Mouse (Mus musculus) forebrain, embryonic 15.5 days (tissue): ENCODE results near the gene Mfsd4a. TPM values are rescaled to one million over a fixed set of nuclear protein-coding genes. Genes with fewer than 3 reads are reported as not detected.
A peak's percentile ranks its signal among the peaks of the same experiment; 100 is the strongest.

ENCODE experiments used
- ATAC-seq: fragments of 200-750 bp; cut with Nextera tagmentation; replicated peaks from 2 replicates; pipeline ENCODE4 v1.8.0; 2017; ENCODE audit warnings: mild to moderate bottlenecking, moderate TSS enrichment, moderate library complexity
- H3K27ac ChIP-seq: fragments of 300-500 bp; sonication (generic); replicated peaks from 2 replicates; pipeline ENCODE4 v1.5.1; 2015; ENCODE audit warnings: mild to moderate bottlenecking, inconsistent platforms
- H3K27me3 ChIP-seq: fragments of 300-500 bp; sonication (generic); 2 replicates; pipeline ENCODE4 v1.6.1; 2015; ENCODE audit warnings: inconsistent platforms
- H3K36me3 ChIP-seq: fragments of 300-500 bp; sonication (generic); 2 replicates; pipeline ENCODE4 v1.6.1; 2015; ENCODE audit warnings: mild to moderate bottlenecking, inconsistent platforms
- H3K4me1 ChIP-seq: fragments of 300-500 bp; sonication (generic); 2 replicates; pipeline ENCODE4 v1.6.1; 2015; ENCODE audit warnings: inconsistent platforms
- H3K4me2 ChIP-seq: fragments of 300-500 bp; sonication (generic); replicated peaks from 2 replicates; pipeline ENCODE4 v1.6.1; 2015; ENCODE audit warnings: mild to moderate bottlenecking, inconsistent platforms
- H3K4me3 ChIP-seq: fragments of 300-500 bp; sonication (generic); 2 replicates; pipeline ENCODE4 v1.5.1; 2015; ENCODE audit warnings: mild to moderate bottlenecking, inconsistent platforms
- H3K9ac ChIP-seq: fragments of 300-500 bp; sonication (generic); replicated peaks from 2 replicates; pipeline ENCODE4 v1.6.1; 2015; ENCODE audit warnings: mild to moderate bottlenecking, inconsistent platforms
- H3K9me3 ChIP-seq: fragments of 300-500 bp; sonication (generic); 2 replicates; pipeline ENCODE4 v1.6.1; 2016; ENCODE audit warnings: inconsistent platforms
- WGBS: fragments of 180-500 bp; shearing (Covaris S2); methylation state at CpG from one replicate; pipeline ENCODE4 v1.1.7; 2015; ENCODE audit warnings: mixed read lengths; 5-methylcytosine and 5-hydroxymethylcytosine counted together
- polyA plus RNA-seq: library from polyadenylated mRNA; unstranded; fragments of >200 nt; fragmentation: Nextera tagmentation; extraction: Ambion mirVana; gene quantifications from 2 replicates; pipeline ENCODE4 v1.2.1, GENCODE M21; 2015

The Mfsd4a gene
- polyA plus RNA-seq, 1 experiment from 2014 or later = 8.9 TPM

DNA sequence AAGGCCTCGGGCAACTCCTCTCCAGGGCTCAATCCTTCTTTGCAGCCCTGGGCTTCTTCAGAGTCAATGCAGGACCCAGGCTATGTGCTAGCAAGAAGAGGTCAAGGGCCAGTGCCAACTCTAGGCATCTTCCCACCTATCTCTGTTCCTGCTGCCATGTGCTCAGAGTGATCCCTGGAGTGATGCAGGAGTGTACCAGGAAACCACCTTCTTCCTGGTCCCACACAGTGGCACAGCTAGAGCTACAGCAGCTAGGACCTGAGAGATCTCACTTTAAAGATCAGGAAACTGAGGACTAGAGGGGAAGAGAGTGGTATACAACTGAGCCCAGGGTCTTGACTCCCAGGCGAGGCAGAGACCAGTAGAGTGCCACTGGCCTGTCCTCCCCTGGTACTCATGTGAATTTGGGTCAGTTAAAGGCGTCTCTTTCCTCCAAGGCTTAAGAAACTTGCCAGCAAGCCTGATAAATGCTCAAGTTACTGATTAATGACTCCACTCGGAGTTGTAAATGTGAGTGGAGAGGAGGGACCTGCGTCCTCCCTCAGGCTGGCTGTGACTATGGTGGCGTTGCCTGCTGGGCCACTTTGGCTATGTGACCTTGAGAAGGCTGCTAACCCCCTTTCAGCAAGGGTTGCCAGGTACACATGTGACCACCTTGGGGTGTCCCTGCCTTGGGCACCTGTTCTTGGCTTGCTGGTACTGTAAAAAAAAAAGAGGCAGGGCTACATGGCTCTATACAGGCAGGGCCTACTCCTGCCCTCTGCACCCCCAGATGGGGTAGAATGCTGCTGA is 5.9 kb downstream of the Mfsd4a start:
- Histone ChIP-seq H3K9ac (no peak overlapping the region), H3K36me3 (no peaks in the 10 kb centered on the region), H3K4me2 (no peak overlapping the region), H3K4me3 (no peak overlapping the region), H3K4me1 (peaks cover 11% of the 10 kb centered on the region), H3K9me3 (no peaks in the 10 kb centered on the region), H3K27ac (no peak overlapping the region), H3K27me3 (peaks cover 4% of the 10 kb centered on the region; the same call in 1 of the 2 replicates)
- ATAC-seq = no peak
- 79% methylated on average over 6 of the region's 6 CpGs for WGBS

DNA sequence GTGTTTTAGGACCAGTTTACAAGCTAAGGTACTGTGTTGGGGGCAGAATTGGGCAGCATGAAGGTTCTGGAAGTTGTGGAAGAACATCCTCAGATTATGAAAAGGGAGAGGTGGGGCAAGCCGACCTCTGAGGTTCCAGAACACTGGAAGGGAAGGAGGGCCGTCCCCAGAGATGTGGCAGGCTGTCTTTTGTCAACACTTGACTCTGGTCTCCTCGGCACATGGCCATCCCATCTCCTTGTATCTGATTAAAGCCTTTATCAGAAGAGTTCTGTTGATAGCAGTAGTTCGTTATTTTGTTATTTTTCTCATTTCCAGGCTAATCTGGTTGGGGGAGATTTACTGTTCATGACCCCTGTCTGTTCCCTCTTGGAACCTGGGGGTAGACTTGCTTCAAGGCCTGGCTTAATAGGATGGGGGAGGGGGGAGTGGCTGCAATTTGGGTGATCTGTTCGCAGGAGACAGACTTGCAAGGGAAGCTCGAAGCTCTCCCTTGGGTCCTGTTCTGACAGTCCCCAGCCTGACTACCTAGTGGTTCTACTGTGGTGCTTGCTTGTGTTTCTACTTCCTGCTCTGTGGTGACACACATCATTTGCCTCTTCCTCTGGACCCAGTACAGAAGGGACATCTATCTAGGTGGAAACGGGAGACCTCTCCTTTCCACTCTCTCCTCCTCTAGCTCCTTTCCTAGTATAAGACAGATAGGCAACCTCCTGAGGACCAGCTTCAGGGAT is 7.7 kb downstream of the Mfsd4a start:
- Histone ChIP-seq H3K9ac (no peak overlapping the region), H3K9me3 (no peaks in the 10 kb centered on the region), H3K27ac (no peak overlapping the region), H3K4me3 (no peak overlapping the region), H3K4me1 (peaks cover 5% of the 10 kb centered on the region), H3K4me2 (no peak overlapping the region), H3K27me3 (no peaks in the 10 kb centered on the region), H3K36me3 (no peaks in the 10 kb centered on the region)
- ATAC-seq = no peak
- 68% methylated on average over 7 of the region's 7 CpGs for WGBS

DNA sequence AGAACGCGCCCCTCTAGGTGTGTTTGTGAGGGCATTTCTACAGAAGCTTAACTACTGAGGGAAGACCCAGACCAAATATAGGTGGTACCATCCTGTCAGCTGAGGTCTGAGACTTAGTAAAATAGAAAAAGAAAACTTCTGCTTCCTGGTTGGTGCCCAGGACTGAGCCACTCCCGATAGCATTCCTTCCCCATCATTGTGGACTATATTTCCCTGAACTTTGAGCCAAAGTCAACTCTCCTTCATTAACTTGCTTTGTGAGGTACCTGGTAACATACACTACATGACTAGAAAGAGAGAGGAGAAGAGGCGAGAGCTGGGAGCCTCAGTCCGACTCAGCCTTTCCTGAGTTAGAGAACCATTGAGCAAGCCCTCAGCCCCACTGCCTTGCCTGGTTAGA is 9.3 kb downstream of the Mfsd4a start:
- 94% methylated on average over 5 of the region's 5 CpGs for WGBS
- Histone ChIP-seq H3K27ac (no peak overlapping the region), H3K9ac (no peak overlapping the region), H3K9me3 (no peaks in the 10 kb centered on the region), H3K36me3 (no peaks in the 10 kb centered on the region), H3K27me3 (no peaks in the 10 kb centered on the region), H3K4me1 (no peaks in the 10 kb centered on the region), H3K4me2 (no peak overlapping the region), H3K4me3 (no peak overlapping the region)
- no peak for ATAC-seq

DNA sequence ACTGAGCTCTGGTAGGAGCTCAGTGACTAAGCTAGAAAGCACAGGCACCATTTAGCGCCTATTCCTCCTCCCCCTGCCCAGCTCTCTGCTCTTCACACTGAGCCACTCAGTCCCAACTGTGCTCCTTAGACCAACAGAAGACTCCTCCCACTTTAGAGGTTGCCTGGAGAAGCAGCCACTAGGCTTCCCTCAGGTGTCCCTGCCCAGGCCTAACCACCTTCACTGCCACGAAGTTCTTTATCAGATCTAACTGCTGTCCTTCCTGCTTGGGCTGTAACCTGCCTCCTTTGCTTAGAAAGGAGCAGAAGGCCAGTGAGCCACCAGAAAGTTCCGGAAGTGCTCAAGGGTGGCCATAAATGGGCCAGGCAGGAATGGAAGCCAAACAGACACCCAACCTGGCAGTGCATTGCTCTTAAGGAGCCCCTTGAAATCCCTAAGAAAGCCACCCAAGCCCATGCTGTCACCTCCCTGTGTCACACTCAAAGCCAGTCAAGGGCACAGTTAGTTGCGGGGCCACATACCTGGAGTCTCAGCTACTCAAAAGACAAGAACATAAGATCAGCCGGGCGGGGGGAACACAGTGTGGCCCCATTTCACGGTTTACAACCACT is 12.7 kb downstream of the Mfsd4a start:
- Histone ChIP-seq H3K4me2 (no peak overlapping the region), H3K27ac (no peak overlapping the region), H3K36me3 (no peaks in the 10 kb centered on the region), H3K9me3 (no peaks in the 10 kb centered on the region), H3K4me1 (no peaks in the 10 kb centered on the region), H3K9ac (no peak overlapping the region), H3K27me3 (no peaks in the 10 kb centered on the region), H3K4me3 (no peak overlapping the region)
- WGBS = 88% methylated on average over 7 of the region's 7 CpGs
- no peak for ATAC-seq

DNA sequence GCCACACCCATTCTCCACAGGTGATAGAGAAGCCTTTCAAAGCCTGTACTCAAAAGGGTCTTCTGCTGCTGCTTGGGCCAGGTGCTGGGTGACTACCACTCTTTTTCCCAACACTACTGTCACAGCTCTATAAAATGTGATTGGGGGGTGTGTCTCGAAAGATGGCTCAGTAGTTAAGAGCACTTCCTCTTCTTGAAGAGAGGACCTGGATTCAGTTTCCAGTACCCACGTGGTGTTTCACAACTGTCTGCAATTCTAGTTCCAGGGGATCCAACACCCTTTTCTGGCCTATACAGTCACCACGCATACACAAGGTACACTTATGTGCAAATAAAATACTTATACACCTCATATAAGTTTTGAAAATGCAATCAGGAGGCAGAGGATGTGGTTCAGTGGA is 13.5 kb downstream of the Mfsd4a start:
- H3K9ac ChIP-seq = no peak overlapping the region
- H3K4me3 ChIP-seq = no peak overlapping the region
- no peak overlapping the region for H3K27ac ChIP-seq
- H3K4me2 ChIP-seq = no peak overlapping the region
- no peaks in the 10 kb centered on the region for H3K27me3 ChIP-seq
- 85% methylated on average over 3 of the region's 3 CpGs for WGBS
- no peaks in the 10 kb centered on the region for H3K36me3 ChIP-seq
- no peak for ATAC-seq
- H3K9me3 ChIP-seq = no peaks in the 10 kb centered on the region
- H3K4me1 ChIP-seq = no peaks in the 10 kb centered on the region

DNA sequence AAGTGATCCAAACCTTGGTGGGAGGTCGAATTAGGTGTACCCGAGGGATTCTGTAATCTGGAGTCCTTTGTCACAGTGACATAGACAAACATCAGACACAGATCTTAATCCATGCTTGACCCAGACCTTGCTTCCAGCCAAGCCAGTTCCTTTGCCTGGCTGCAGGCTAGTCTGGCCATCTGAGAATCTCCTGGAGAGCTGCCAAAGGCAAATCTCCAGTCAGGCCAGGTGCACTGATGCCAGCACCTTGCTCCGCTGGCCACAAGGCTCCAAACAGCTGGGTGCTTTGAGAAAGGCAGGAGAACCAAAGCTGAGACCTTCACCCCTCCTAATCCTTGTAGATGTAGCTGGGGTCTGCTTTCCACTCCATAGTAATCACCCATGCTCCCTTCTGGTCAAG is 16.1 kb downstream of the Mfsd4a start:
- Histone ChIP-seq H3K9me3 (no peaks in the 10 kb centered on the region), H3K27ac (no peak overlapping the region), H3K4me1 (no peaks in the 10 kb centered on the region), H3K4me2 (no peak overlapping the region), H3K36me3 (no peaks in the 10 kb centered on the region), H3K4me3 (no peak overlapping the region), H3K27me3 (no peaks in the 10 kb centered on the region), H3K9ac (no peak overlapping the region)
- 88% methylated on average over 3 of the region's 3 CpGs for WGBS
- ATAC-seq = no peak

DNA sequence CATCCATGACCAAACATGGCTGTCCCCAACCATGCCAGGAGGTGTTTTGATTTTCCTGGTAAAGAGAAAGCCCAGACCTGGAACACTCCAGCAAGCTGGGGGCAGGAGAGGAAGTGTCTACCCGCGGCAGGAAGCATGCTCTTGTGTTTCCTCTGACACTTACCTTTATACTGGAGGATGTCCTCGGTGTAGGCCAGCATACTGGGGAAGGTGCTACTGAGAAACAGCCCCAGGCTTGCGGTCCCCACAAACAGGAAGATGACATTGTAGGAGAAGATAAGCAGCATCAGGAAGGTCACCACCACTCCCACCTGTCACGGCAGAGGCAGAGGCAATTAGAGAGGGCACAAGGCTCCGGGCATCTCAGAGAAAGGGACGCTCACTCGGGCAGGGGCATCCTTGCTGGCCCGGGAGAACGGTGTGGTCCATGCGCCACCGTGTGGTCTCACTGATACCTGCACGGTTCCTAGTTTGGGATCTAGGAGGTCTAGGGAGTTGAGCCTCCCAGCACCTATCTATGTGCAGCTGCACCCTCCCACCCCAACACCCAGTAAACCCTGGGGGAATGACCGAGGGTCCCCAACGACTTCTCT is 21.6 kb downstream of the Mfsd4a start:
- no peaks in the 10 kb centered on the region for H3K27me3 ChIP-seq
- ATAC-seq = peak; percentile 65; the same call in 1 of the 2 replicates
- H3K4me1 ChIP-seq = 0 out of 2 replicates have a peak, but pooled peaks cover 6% of the 10 kb centered on the region
- H3K27ac ChIP-seq = no peak overlapping the region
- 29% methylated on average over 15 of the region's 15 CpGs for WGBS
- H3K9ac ChIP-seq = no peak overlapping the region
- no peak overlapping the region for H3K4me2 ChIP-seq
- no peaks in the 10 kb centered on the region for H3K36me3 ChIP-seq
- H3K9me3 ChIP-seq = no peaks in the 10 kb centered on the region
- H3K4me3 ChIP-seq = no peak overlapping the region

DNA sequence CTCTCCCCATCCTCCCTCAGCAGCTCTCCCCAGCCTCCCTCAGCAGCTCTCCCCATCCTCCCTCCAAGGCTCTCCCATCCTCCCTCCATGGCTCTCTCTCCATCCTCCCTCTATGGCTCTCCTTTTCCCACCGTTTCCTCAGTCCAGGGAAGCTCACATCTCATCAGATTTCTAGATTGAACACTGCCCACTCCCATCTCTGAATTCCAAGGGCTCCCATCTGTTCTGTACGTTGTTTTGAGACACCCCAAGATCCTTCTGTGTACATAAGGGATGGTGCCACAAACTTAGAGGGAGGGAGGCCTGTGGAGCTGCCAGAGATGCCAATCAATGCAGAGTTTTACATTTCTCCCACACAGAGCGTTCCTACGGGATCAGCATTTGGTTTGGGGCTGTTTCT is 24.1 kb downstream of the Mfsd4a start:
- Histone ChIP-seq H3K9ac (no peak overlapping the region), H3K27me3 (no peaks in the 10 kb centered on the region), H3K27ac (peak overlapping the region; percentile 46), H3K4me1 (0 out of 2 replicates have a peak, but pooled peaks cover 6% of the 10 kb centered on the region), H3K4me2 (no peak overlapping the region), H3K9me3 (no peaks in the 10 kb centered on the region), H3K36me3 (no peaks in the 10 kb centered on the region), H3K4me3 (no peak overlapping the region)
- ATAC-seq = peak; percentile 74
- WGBS = 51% methylated on average over 4 of the region's 4 CpGs

DNA sequence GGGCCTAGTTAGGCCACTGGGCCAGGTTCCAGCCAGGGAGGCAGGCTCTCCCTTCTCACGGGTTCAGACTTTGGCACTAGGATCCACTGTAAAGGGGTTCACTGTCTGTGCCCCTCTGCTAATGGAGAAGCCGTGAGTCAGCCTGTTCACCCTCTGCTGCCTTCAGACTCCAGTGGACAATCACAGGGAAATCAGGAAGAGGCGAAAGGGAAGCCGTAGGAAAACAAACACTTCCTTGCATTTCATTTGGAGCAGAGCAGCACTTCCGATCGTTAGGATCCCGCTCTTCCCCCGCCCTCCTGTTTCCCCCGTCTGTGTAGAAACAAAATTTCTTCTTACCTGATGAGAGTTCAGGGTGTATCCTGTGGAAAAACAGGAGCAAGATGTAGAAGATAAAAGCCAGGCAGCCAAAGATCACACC is 27.7 kb downstream of the Mfsd4a start:
- Histone ChIP-seq H3K9ac (no peak overlapping the region), H3K36me3 (no peaks in the 10 kb centered on the region), H3K27ac (no peak overlapping the region), H3K4me2 (no peak overlapping the region), H3K9me3 (no peaks in the 10 kb centered on the region), H3K4me1 (0 out of 2 replicates have a peak, but pooled peaks cover 5% of the 10 kb centered on the region), H3K27me3 (no peaks in the 10 kb centered on the region), H3K4me3 (no peak overlapping the region)
- 59% methylated on average over 9 of the region's 9 CpGs for WGBS
- ATAC-seq = no peak

DNA sequence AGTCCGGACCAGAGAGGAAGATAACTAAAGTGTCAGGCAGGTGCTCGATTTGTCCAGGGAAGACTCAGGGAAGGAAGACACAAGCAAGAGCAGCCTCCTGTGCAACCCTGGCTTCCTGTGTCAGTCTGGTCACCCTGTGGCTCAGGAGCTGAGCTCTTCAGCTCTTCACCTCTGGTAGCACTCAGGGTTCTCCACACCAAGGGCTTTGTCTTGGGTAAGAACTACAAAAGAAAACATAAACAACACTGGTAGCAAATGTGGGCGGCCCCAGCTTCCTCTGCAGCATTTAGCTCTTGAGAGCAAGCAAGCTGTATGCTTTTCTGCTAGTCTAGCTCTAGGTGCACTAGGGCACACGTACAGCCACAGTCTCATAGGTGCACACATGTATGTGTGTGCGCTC is 29.1 kb downstream of the Mfsd4a start:
- 84% methylated on average over 5 of the region's 5 CpGs for WGBS
- Histone ChIP-seq H3K9ac (no peak overlapping the region), H3K27me3 (no peaks in the 10 kb centered on the region)

DNA sequence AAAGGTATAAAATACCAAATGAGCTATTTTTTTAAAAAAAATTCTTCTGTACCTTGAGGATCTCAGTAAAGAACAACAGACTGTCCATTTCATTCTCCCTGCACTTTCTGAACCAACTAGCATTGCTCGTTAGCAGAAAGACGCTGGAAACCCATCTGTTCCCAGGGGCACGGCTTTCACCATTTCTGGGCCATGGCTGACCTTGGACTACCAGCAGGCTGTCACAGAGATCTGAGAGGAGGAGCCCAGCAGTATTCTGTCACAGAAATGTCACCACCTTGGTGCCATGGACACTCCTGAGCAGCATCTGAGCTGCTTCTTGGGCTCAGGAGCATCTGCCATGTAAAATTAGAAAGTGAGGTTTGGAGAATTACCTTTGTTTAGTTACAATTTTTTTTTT is 30.1 kb downstream of the Mfsd4a start:
- no peak overlapping the region for H3K27ac ChIP-seq
- H3K4me3 ChIP-seq = no peak overlapping the region
- no peak overlapping the region for H3K4me2 ChIP-seq
- no peak for ATAC-seq
- no peaks in the 10 kb centered on the region for H3K9me3 ChIP-seq
- H3K36me3 ChIP-seq = no peaks in the 10 kb centered on the region
- WGBS = 69% methylated on average over 3 of the region's 3 CpGs
- no peaks in the 10 kb centered on the region for H3K4me1 ChIP-seq
- H3K9ac ChIP-seq = no peak overlapping the region
- H3K27me3 ChIP-seq = no peaks in the 10 kb centered on the region

More for the DNA sequence above, 29.1 kb downstream of the Mfsd4a start:
- no peak for ATAC-seq
- Histone ChIP-seq H3K9me3 (no peaks in the 10 kb centered on the region), H3K4me2 (no peak overlapping the region), H3K27ac (no peak overlapping the region), H3K36me3 (no peaks in the 10 kb centered on the region), H3K4me1 (0 out of 2 replicates have a peak, but pooled peaks cover 2% of the 10 kb centered on the region), H3K4me3 (no peak overlapping the region)

DNA sequence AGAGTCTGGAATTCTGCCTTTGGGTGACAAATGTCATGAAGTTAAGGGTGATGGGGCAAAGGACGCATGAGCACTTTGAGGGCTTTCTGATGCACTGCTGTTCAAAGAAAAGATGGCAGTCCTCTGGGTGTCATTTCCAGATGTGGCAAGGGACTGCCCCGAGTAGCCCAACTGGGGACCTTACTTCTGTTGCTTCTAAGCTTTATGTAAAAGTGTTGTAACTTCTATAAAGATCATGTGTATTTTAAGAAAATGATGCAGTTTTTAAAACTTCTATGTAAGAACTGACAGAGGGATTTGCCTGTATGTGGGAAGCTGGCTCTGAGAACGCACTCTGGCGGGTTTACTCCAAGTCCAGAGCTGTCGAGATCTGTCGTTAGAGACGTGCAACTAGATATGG is 35.7 kb downstream of the Mfsd4a start:
- no peak for ATAC-seq

More for the DNA sequence above, 35.7 kb downstream of the Mfsd4a start:
- H3K4me2 ChIP-seq = no peak overlapping the region
- no peak overlapping the region for H3K9ac ChIP-seq
- no peak overlapping the region for H3K4me3 ChIP-seq
- no peak overlapping the region for H3K27ac ChIP-seq
- peaks cover 9% of the 10 kb centered on the region; the same call in 1 of the 2 replicates for H3K36me3 ChIP-seq
- 91% methylated on average over 7 of the region's 7 CpGs for WGBS
- no peaks in the 10 kb centered on the region for H3K27me3 ChIP-seq
- H3K9me3 ChIP-seq = no peaks in the 10 kb centered on the region
- no peaks in the 10 kb centered on the region for H3K4me1 ChIP-seq
